Mouse (Mus musculus) adrenal gland, adult 18-20 months (tissue): Measurements from ENCODE around the gene 2810408A11Rik. TPM values are rescaled to one million over a fixed set of nuclear protein-coding genes. Genes with fewer than 3 reads are reported as not detected.
"Not testable (repeated sequence)": the region's sequence is repeated elsewhere in the genome, so short reads cannot be mapped to it uniquely, and the experiment has no call there.

Source experiments
- DNase-seq, 2 experiments: peaks; one replicate each; pipeline ENCODE4 v3.0.0; 2021 to 2022; ENCODE audit warnings: low spot score in 2 of 2
- total RNA-seq, 2 experiments: library from RNA; stranded (reverse); gene quantifications; 1 replicate in 1 of 2; 2 replicates in 1 of 2; pipeline ENCODE4 v1.2.3; 2021

2810408A11Rik gene
- total RNA-seq, 2 experiments from 2014 or later: 0.29 to 0.86 TPM

GRCm38 (mm10) chr11:69932254-69932653 is 31.5 kb upstream of the 2810408A11Rik start:
- DNase-seq: no peak

GRCm38 (mm10) chr11:69931769-69932168 is 31.0 kb upstream of the 2810408A11Rik start:
- DNase-seq: no peak

- no peak for DNase-seq
These were observed 30.3 kb upstream of the 2810408A11Rik start for GRCm38 (mm10) chr11:69930967-69931537.

GRCm38 (mm10) chr11:69930176-69930575 is 29.4 kb upstream of the 2810408A11Rik start:
- not testable (repeated sequence) for DNase-seq

- DNase-seq: no peak
These were observed 28.9 kb upstream of the 2810408A11Rik start for GRCm38 (mm10) chr11:69929712-69930111.

- no peak for DNase-seq
These were observed 26.7 kb upstream of the 2810408A11Rik start for GRCm38 (mm10) chr11:69927501-69927900.

- DNase-seq: no peak
These were observed 22.0 kb upstream of the 2810408A11Rik start for GRCm38 (mm10) chr11:69922796-69923195.

- peak in 1 of 2 experiments; percentile 23 for DNase-seq
These were observed 21.4 kb upstream of the 2810408A11Rik start for GRCm38 (mm10) chr11:69922012-69922756.

GRCm38 (mm10) chr11:69921114-69922011 is 20.6 kb upstream of the 2810408A11Rik start, which contains the start of gene Eif5a:
TSS of gene Eif5a (minus strand) at chr11:69921958.
- DNase-seq: peak; percentile 100

- DNase-seq: peak in 1 of 2 experiments; percentile 47
These were observed 19.7 kb upstream of the 2810408A11Rik start for GRCm38 (mm10) chr11:69920266-69921031.

- peak; percentile 69 to 72 for DNase-seq
These were observed 19.0 kb upstream of the 2810408A11Rik start for GRCm38 (mm10) chr11:69919661-69920265.

GRCm38 (mm10) chr11:69919053-69919452 is 18.3 kb upstream of the 2810408A11Rik start:
- DNase-seq: no peak

- DNase-seq: no peak
These were observed 17.3 kb upstream of the 2810408A11Rik start for GRCm38 (mm10) chr11:69918118-69918517.

GRCm38 (mm10) chr11:69917379-69917948 is 16.7 kb upstream of the 2810408A11Rik start:
- DNase-seq: no peak

- DNase-seq: not testable (repeated sequence)
These were observed 16.0 kb upstream of the 2810408A11Rik start for GRCm38 (mm10) chr11:69916652-69917378.

GRCm38 (mm10) chr11:69915667-69916627 is 15.2 kb upstream of the 2810408A11Rik start:
- DNase-seq: no peak

GRCm38 (mm10) chr11:69914917-69915430 is 14.2 kb upstream of the 2810408A11Rik start:
- DNase-seq: no peak

GRCm38 (mm10) chr11:69914372-69914764 is 13.6 kb upstream of the 2810408A11Rik start:
- DNase-seq: peak in 1 of 2 experiments; percentile 42
